Mouse (Mus musculus): ENCODE results near the gene Trpv5.

Trpv5 gene

GRCm38 (mm10) chr6:41680669-41681068 lies at the start of gene Trpv5:
Gene Trpv5, minus strand, starts transcription at chr6:41680769.
- no peak for DNase-seq (ENCODE audit: low spot score)

- DNase-seq (ENCODE audit: low spot score) = no peak
Measured at GRCm38 (mm10) chr6:41727989-41728609, 47.5 kb upstream of the Trpv5 start.

GRCm38 (mm10) chr6:41721430-41721829 lies 40.9 kb upstream of the Trpv5 start:
- no peak for DNase-seq (ENCODE audit: low spot score)

- no peak for DNase-seq (ENCODE audit: low spot score)
Measured at GRCm38 (mm10) chr6:41710281-41710680, 29.7 kb upstream of the Trpv5 start.

- no peak for DNase-seq (ENCODE audit: low spot score)
Measured at GRCm38 (mm10) chr6:41706275-41706674, 25.7 kb upstream of the Trpv5 start.

GRCm38 (mm10) chr6:41704123-41704522 lies 23.6 kb upstream of the Trpv5 start, which contains the start of gene Kel:
Gene Kel, minus strand, starts transcription at chr6:41704339.
- DNase-seq (ENCODE audit: low spot score) = no peak

GRCm38 (mm10) chr6:41702928-41703327 lies 22.4 kb upstream of the Trpv5 start:
- peak; percentile 6 for DNase-seq (ENCODE audit: low spot score)

GRCm38 (mm10) chr6:41701245-41701644 lies 20.7 kb upstream of the Trpv5 start:
- no peak for DNase-seq (ENCODE audit: low spot score)

GRCm38 (mm10) chr6:41694407-41694806 lies 13.8 kb upstream of the Trpv5 start:
- DNase-seq (ENCODE audit: low spot score) = no peak

- no peak for DNase-seq (ENCODE audit: low spot score)
Measured at GRCm38 (mm10) chr6:41692200-41692599, 11.6 kb upstream of the Trpv5 start.

GRCm38 (mm10) chr6:41685596-41685995 lies 5.0 kb upstream of the Trpv5 start:
- DNase-seq (ENCODE audit: low spot score) = no peak

- no peak for DNase-seq (ENCODE audit: low spot score)
Measured at GRCm38 (mm10) chr6:41684911-41685310, 4.3 kb upstream of the Trpv5 start.

- no peak for DNase-seq (ENCODE audit: low spot score)
Measured at GRCm38 (mm10) chr6:41684131-41684530, 3.6 kb upstream of the Trpv5 start, which contains the start of gene Llcfc1. Gene Llcfc1, plus strand, starts transcription at chr6:41684431.

- no peak for DNase-seq (ENCODE audit: low spot score)
Measured at GRCm38 (mm10) chr6:41681656-41682055, 1.1 kb upstream of the Trpv5 start.

GRCm38 (mm10) chr6:41676530-41676929 lies 4.0 kb downstream of the Trpv5 start:
- DNase-seq (ENCODE audit: low spot score) = no peak

- peak; percentile 34 for DNase-seq (ENCODE audit: low spot score)
Measured at GRCm38 (mm10) chr6:41662320-41662719, 18.2 kb downstream of the Trpv5 start.

GRCm38 (mm10) chr6:41658487-41658886 lies 22.1 kb downstream of the Trpv5 start:
- DNase-seq (ENCODE audit: low spot score) = no peak

GRCm38 (mm10) chr6:41654648-41655047 lies 25.9 kb downstream of the Trpv5 start:
- no peak for DNase-seq (ENCODE audit: low spot score)

- DNase-seq (ENCODE audit: low spot score) = no peak
Measured at GRCm38 (mm10) chr6:41653173-41653572, 27.4 kb downstream of the Trpv5 start.

GRCm38 (mm10) chr6:41646672-41647071 lies 33.9 kb downstream of the Trpv5 start:
- DNase-seq (ENCODE audit: low spot score) = no peak

- DNase-seq (ENCODE audit: low spot score) = no peak
Measured at GRCm38 (mm10) chr6:41646220-41646619, 34.3 kb downstream of the Trpv5 start.

GRCm38 (mm10) chr6:41643227-41643626 lies 37.3 kb downstream of the Trpv5 start:
- DNase-seq (ENCODE audit: low spot score) = peak; percentile 66

- DNase-seq (ENCODE audit: low spot score) = no peak
Measured at GRCm38 (mm10) chr6:41642765-41643164, 37.8 kb downstream of the Trpv5 start.

- DNase-seq (ENCODE audit: low spot score) = no peak
Measured at GRCm38 (mm10) chr6:41641173-41641866, 39.2 kb downstream of the Trpv5 start.

Data from lung, postnatal 25 days (tissue).